Mouse (Mus musculus) lung, adult 2 months (tissue): ENCODE data around the gene Usp21. TPM values are rescaled to one million over a fixed set of nuclear protein-coding genes. Genes with fewer than 3 reads are reported as not detected.
"Not testable (repeated sequence)": the region's sequence is repeated elsewhere in the genome, so short reads cannot be mapped to it uniquely, and the experiment has no call there.

Source experiments
- DNase-seq: peaks from one replicate; pipeline ENCODE4 v3.0.0; 2022
- H3K4me1 ChIP-seq: fragments of 200-500 bp; 2 replicates; pipeline ENCODE4 v1.6.1; 2011; ENCODE audit warnings: low read length; ENCODE audit not compliant: control insufficient read depth, insufficient read depth
- H3K4me3 ChIP-seq: fragments of 200-500 bp; replicated peaks from 2 replicates; pipeline ENCODE3; 2011; ENCODE audit warnings: low read depth, mild to moderate bottlenecking, control low read depth, low read length; ENCODE audit errors: extremely low read depth
- CTCF ChIP-seq: fragments of 200-500 bp; IDR thresholded peaks from 2 replicates; pipeline ENCODE4 v1.5.1; 2011; ENCODE audit warnings: mild to moderate bottlenecking, low read length, control low read depth; ENCODE audit not compliant: insufficient read depth
- POLR2A ChIP-seq: fragments of 200-500 bp; IDR thresholded peaks from 2 replicates; pipeline ENCODE4 v1.6.1; 2011; ENCODE audit warnings: low read depth, mild to moderate bottlenecking, control low read depth, low read length, borderline replicate concordance; ENCODE audit errors: extremely low read depth
- WGBS: fragments of 180-500 bp; shearing (Covaris S2); methylation state at CpG from one replicate; pipeline ENCODE4 v1.1.7; 2018; 5-methylcytosine and 5-hydroxymethylcytosine counted together
- polyA plus RNA-seq: library from polyadenylated mRNA; depleted of rRNA; stranded (reverse); fragments of >200 nt; gene quantifications from 2 replicates; pipeline ENCODE4 v1.2.3, GENCODE M21; 2012

The Usp21 gene
- polyA plus RNA-seq, 1 experiment = 51.2 TPM

GRCm38 (mm10) chr1:171247916-171248315 is 39.9 kb downstream of the Usp21 start:
- no peak overlapping the region for H3K4me3 ChIP-seq
- 22% methylated on average over 4 of the region's 4 CpGs for WGBS
- no peak for TF ChIP-seq CTCF
- no peak for TF ChIP-seq POLR2A
- H3K4me1 ChIP-seq = peaks cover 15% of the 10 kb centered on the region
- no peak for DNase-seq

- peaks cover 15% of the 10 kb centered on the region for H3K4me1 ChIP-seq
- WGBS = 6% methylated on average over 13 of the region's 13 CpGs
- TF ChIP-seq POLR2A (no peak), CTCF (no peak)
- H3K4me3 ChIP-seq = peak overlapping the region; percentile 72
- no peak for DNase-seq
These were observed 40.3 kb downstream of the Usp21 start for GRCm38 (mm10) chr1:171247453-171247841.

GRCm38 (mm10) chr1:171246709-171247452 is 40.9 kb downstream of the Usp21 start:
- Histone ChIP-seq H3K4me3 (peak overlapping the region; percentile 88), H3K4me1 (peaks cover 15% of the 10 kb centered on the region)
- WGBS = under 1% methylated on average over 41 of the region's 41 CpGs
- TF ChIP-seq POLR2A (peak; percentile 94; the same call in 1 of the 2 replicates), CTCF (peak; percentile 69)
- DNase-seq = peak; percentile 94

- Histone ChIP-seq H3K4me3 (no peak overlapping the region), H3K4me1 (peaks cover 15% of the 10 kb centered on the region)
- WGBS = 76% methylated on average over 8 of the region's 8 CpGs
- DNase-seq = no peak
- TF ChIP-seq CTCF (no peak), POLR2A (no peak)
These were observed 42.4 kb downstream of the Usp21 start for GRCm38 (mm10) chr1:171245353-171245752.

- not testable (repeated sequence) for H3K4me1 ChIP-seq, H3K4me3 ChIP-seq, DNase-seq
- 86% methylated on average over 12 of the region's 12 CpGs for WGBS
These were observed 45.8 kb downstream of the Usp21 start for GRCm38 (mm10) chr1:171241952-171242351.

GRCm38 (mm10) chr1:171240911-171241310 is 46.9 kb downstream of the Usp21 start:
- H3K4me1 ChIP-seq = no peaks in the 10 kb centered on the region
- 88% methylated on average over 10 of the region's 10 CpGs for WGBS
- DNase-seq = no peak
- no peak overlapping the region for H3K4me3 ChIP-seq
- TF ChIP-seq POLR2A (no peak), CTCF (no peak)

GRCm38 (mm10) chr1:171239992-171240744 is 47.6 kb downstream of the Usp21 start:
- Histone ChIP-seq H3K4me3 (no peak overlapping the region), H3K4me1 (no peaks in the 10 kb centered on the region)
- 57% methylated on average over 15 of the region's 15 CpGs for WGBS
- TF ChIP-seq POLR2A = no peak
- TF ChIP-seq CTCF = no peak
- no peak for DNase-seq

- 67% methylated on average over 14 of the region's 14 CpGs for WGBS
- TF ChIP-seq CTCF (peak; percentile 73), POLR2A (no peak)
- peak; percentile 70 for DNase-seq
- Histone ChIP-seq H3K4me3 (no peak overlapping the region), H3K4me1 (peaks cover under 1% of the 10 kb centered on the region; the same call in 1 of the 2 replicates)
These were observed 49.3 kb downstream of the Usp21 start for GRCm38 (mm10) chr1:171238463-171238862.

GRCm38 (mm10) chr1:171237438-171237837 is 50.4 kb downstream of the Usp21 start:
- no peak for TF ChIP-seq CTCF
- no peak for TF ChIP-seq POLR2A
- no peak overlapping the region for H3K4me3 ChIP-seq
- WGBS = 64% methylated on average over 6 of the region's 6 CpGs
- H3K4me1 ChIP-seq = peaks cover 4% of the 10 kb centered on the region; the same call in 1 of the 2 replicates
- no peak for DNase-seq
